Mouse (Mus musculus) lung, postnatal 0 days (tissue): ENCODE measurements around the gene Eepd1.

Experiments
- CTCF ChIP-seq: IDR thresholded peaks from 2 replicates; pipeline ENCODE4 v1.5.1; 2016; ENCODE audit warnings: antibody characterized with exemption, mild to moderate bottlenecking
- EP300 ChIP-seq: IDR thresholded peaks from 2 replicates; pipeline ENCODE4 v1.6.1; 2016; ENCODE audit warnings: antibody characterized with exemption, mild to moderate bottlenecking, control low read depth

GRCm38 (mm10) chr9:25552532-25552931 is 71.2 kb downstream of the Eepd1 start:
- TF ChIP-seq CTCF (no peak), EP300 (no peak)
